Mouse (Mus musculus) left cerebral cortex, adult 18-20 months (tissue): Measurements from ENCODE around the gene Adamts5. TPM values are rescaled to one million over a fixed set of nuclear protein-coding genes. Genes with fewer than 3 reads are reported as not detected.

ENCODE experiments used
- DNase-seq, 2 experiments: peaks; one replicate each; pipeline ENCODE4 v3.0.0; 2021 to 2022; ENCODE audit warnings: low spot score in 2 of 2, mixed read lengths in 1 of 2
- long read RNA-seq, 2 experiments: library from polyadenylated mRNA; stranded (forward); transcript quantifications; one replicate each; pipeline ENCODE4 v2.0.0; 2021
- total RNA-seq, 2 experiments: library from RNA; stranded (reverse); gene quantifications; 2 replicates each; pipeline ENCODE4 v1.2.3; 2021

Adamts5 gene
- total RNA-seq: under 1 TPM; 0.75 to 0.79 TPM
- long read RNA-seq, experiment 1, full-length matches to known transcripts: 1 of 2 reads
- long read RNA-seq, experiment 1, partial matches to known transcripts: 1 of 2 reads
- long read RNA-seq, experiment 1, other reads (novel, unspliced or antisense): 0 of 2 reads
- long read RNA-seq, experiment 2, partial matches to known transcripts: 0 of 1 reads
- long read RNA-seq, experiment 2, other reads (novel, unspliced or antisense): 1 of 1 reads

DNA sequence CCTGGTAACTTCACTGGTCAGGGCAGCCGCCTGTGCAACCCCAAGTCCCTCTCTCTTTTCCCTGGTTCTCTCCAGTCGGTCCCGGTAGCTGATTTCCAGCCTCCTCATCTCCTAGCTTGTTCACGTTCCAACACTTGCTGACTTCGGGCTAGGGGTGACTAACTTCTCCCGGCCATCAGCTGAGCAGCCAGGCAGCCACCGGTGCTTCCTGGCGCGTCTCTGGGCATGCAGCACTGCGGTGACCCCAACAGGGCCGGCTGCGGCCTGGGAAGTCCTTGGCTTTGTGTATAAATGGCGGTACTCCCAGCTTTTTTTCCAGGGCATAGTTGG is at the start of gene Adamts5:
Adamts5 (minus strand) TSS at position 248 of the 330 bp plus-strand sequence.
- no peak for DNase-seq

DNA sequence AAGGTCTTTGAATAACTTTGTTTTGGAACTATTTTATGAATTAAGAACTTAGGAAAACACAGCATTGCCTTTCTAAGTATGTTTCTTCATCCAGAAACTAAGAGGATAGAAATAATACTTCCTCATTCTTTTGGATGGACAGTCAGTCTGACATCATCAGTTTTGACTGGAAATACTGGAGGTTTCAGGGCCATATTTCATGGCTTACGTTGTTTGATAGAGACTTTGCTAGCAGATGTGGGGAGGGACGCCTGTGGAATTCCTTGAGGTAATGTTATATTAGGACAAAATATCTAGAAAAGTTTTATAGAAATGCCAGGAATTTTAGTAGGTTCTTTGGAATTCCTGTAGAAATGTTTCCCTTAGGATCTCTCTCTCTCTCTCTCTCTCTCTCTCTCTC is 48.7 kb upstream of the Adamts5 start:
- no peak for DNase-seq

DNA sequence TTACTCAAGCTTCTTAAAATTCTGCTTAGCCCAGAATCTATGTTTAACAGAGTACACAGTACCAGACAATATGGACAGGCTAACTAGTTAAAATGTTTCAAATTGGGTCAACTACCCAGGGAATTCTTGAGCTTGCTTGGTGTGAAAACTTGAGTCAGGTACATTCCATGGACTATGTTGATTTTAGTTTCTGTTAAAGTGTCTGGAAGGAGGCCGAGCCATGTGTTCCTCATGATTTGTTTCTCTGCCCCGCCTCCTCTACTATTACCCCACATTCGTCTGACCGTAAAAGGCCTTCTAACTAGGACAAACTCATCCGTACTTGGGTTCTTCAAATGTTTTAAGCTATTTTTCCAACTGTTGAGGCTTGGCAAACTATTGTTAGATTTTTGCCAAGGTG is 24.4 kb upstream of the Adamts5 start:
- no peak for DNase-seq

DNA sequence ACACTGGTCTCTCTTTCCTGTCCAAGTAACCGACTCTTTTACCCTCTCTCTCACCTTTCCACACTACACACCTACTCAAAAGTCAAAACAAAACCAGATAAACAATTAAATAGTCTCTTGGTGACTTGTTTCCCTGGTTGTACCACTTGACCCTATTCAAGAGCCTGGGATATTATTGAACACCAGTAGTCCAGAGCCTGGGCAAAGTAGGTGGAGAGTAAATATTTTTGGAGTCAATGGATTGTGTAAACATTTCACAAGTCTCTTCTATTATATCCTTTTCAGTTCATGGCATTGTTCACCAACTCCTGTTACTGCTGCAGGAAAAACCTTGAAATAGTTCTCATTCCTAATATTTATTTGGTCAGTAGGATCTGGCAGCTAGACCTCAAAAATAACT is 20.8 kb upstream of the Adamts5 start:
- no peak for DNase-seq

DNA sequence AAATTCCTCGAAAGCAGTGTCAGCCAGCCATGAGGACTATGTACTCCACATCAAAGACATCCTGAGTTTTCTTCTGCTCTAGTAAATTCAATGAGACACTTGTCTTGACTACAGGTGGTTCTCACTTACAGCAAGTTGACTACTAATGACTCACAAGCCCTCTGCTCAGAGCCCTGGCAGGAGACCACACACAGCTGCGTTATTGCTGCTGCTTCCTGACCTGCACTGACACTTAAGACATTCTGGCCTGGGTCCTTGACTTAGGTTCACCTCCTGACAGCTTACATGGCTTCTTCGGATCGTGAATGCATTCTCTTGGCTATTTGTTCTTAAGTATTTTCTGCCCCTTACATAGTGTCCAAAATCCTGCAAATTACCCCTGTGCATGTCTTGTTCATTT is 18.5 kb upstream of the Adamts5 start:
- no peak for DNase-seq

DNA sequence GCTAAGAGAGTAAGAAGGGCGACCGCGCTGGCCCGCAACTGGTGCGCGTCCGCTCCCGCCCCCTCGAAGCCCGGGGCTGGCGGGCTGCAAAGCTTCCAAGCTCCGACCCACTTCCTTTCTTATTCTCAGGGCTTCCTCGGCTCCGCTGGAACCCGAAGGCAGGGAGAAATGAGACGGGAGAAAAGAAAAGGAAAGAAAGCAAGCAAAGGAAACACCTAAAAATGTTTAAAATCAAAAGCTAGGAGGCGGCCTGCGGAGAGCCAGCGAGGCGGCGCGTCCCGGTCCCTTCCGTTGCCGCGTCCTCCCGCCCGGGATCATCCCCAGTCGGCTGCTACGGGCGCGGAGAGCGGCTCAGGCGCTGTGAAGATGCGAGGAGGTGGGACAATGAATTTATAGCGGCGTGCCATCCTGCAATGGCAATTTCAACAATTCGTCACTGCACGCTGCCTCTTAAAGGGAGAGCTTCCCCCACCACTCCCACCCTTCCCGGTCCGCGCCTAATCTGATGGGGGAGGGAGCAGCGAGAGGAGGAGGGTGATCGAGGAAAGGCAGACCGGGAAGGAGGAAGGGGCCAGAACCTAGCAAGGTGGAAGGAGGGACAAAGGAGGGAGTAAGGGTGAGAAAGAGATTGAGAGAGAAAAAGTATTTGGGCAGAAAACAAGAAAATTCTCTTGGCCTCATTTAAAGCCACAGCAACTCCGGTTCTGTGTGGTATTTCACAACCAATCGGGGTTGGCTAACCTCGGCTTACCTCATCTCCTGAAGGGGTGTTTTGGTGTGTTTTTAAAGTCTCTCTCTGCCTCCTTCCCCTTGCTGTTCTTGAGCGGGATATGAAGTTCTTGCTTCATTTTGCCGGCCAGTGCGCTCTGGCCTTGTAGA is 687 bp downstream of the Adamts5 start:
- peak; percentile 38 to 46 for DNase-seq

DNA sequence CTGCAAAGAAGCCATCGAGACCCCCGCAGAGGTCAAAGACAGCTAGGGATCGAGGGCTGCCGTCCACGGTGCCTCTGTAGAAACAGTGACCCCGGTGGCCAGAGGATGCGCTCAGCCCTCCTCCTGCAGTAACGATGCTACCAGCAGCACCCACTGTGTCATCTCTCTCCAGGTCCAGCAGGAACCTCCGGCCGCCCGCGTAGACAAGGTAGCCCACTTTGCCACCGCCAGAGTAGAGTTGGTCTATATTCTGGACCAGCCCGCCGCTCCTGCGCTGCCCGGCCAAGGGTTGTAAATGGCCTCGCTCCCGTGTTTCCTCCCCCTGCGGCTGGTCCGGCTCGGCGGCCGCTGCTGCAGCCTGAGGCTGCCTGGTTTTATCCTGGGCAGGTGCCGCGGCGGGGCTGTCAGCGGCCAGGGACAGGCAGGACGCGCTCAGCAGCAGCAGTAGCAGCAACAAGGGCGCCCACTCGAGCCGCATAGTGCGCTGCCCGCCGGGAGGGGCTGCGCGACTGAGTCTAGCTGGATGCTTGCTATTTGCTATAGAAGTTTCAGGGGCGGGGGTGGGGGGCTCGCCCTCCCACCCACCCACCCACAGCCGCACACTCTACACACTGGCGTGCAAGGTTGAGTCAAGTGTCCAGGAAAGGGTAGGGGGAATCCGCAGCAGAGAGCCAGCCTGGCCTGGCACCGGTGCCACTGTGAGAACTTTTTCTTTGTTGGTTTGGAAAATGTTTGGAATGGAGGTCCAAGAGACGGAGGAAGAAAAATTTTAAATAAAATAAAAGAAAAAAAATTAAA is 1.6 kb downstream of the Adamts5 start:
- peak; percentile 9 to 10 for DNase-seq

DNA sequence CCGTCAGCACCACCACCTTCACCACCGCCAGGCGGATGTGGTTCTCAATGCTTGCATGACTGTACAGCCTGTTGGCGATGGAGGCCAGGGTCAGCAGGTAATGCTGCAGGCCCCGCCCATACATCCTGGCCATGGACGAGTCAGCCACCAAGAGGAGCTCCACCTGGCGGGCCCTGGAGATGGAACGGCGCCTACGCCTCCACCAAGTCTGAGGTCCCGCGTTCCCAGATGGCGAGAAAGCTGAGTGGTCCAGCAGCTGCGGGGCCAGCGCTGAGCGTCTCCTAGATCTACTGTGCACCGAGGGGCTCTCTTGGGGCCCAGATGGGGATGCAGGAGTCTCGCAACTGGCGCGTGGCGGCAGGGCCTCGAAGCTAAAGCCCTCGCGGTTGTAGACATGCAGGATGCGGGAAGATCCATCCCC is 2.3 kb downstream of the Adamts5 start:
- DNase-seq: peak; percentile 8 to 13

DNA sequence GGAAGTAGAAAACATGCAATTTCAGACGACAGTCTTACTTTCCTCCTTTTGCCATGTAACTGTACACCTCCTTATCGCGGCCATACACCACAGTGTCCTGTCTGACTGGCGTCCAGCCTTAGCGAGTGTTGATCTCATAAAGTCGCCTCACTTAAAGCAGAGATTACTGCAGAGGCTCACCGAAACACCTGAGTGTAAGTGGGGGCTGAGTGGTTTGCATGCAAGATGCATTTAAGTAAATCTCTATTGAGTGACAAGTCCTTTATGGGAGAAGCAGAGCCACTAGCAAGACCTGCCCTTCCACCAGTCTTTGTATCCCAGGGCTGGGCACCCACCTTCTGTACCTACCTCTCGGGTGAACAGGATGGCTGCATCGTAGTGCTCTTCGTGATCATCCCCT is 2.8 kb downstream of the Adamts5 start:
- DNase-seq: no peak

DNA sequence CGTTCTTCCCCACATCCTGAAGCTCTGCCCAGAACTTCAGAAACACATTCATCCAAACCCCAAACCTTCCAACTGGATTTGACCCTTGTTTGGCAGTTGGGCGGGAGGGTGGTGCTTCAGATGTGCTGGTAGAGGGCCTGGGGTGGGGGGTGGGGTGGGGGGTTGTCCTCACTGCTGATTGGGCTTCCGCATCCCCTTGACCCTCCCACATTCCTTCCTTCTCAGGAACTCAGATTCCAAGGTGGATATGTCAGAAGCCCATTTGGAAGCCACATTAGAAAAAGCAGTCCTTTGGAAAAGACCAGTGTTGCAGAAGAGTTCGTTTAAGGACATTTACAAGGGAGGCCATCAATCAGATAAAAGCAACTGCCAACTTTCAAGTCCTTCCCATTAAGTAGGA is 3.2 kb downstream of the Adamts5 start:
- no peak for DNase-seq

DNA sequence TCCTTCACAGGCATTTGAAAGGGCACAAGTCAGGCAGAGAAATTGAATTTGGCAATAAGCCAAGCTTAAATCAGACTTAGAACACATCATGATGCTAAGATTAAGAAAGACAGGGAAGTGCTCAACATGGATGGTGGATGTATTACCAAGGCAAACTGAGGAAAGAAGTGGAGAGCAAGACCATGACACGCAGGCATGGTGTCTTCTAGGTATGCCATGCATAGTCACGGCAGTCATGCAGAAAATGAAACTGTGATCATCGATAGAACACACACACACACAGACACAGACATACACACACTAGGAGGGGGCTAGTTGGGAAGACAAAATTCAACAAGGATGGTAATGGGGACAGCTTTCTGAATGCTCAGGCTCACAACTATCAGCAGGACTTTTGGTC is 3.8 kb downstream of the Adamts5 start:
- no peak for DNase-seq

DNA sequence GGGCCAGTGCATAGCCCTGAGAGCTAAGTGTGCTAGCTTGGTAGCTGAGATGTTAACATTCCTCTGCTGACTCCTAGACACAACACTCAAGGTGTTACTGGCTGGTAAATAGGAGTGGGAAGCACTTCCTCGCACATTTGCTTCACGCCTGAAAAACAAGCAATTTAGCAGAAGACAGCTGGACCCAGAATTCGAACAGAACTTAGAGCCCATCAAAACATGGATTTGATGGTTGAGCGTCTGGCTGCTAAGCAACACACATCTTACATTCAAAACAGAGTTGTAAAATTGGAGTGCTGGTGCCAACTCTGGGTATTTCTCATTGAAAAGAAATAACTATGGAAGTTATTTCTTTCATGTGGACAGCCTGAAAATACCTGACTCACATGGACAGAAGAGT is 5.7 kb downstream of the Adamts5 start:
- DNase-seq: no peak

DNA sequence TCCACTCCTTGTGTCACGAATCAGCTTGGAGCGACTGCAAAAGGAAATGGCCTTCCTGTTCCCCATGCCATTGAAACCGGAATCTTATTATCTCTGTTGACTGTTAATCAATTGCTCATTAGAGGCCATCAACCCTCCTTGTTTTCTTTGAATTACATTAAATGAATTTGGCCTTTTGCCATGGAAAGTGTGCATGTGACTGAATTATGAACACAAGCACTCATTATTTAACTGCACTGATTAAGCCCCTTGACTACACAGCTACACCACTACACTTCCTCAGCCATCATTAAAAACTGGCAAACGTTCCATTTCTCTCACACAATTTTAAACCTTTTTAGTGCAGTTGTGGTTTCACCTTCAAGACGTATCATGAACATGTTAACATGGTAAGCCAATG is 11.8 kb downstream of the Adamts5 start:
- no peak for DNase-seq

DNA sequence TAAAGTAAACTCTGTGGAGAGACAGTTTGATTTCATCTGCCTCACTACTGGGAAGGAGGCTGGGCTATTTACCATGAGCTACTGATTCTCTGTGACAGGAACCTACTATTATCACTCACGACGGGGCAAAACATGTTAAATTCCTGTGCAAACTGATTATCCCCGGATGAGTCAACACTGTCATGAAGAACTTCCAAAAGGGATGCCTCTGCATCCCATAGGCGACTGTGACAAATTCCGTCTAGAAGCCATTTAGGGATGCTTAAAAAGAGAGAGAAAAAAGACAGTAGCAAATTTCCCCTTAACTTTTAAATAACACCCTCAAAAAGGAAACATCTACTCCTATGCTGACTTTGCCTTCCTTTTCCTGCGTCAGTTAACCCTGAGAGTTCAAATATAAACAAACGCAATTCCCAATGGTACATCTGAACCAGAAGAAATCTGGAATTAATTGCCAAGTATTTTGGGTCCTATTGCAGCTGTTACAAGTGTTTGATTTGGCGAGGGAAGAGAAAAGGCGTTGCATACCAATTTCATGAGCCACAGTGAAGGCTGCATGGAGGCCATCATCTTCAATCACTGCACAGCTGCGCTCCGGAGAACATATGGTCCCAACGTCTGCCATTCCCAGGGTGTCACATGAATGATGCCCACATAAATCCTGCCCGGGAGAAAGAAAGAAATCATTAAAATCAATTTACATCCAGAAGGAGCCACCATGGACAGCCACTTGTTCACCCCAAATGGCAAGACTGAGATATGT is 14.2 kb downstream of the Adamts5 start:
- peak; percentile 66 for DNase-seq

DNA sequence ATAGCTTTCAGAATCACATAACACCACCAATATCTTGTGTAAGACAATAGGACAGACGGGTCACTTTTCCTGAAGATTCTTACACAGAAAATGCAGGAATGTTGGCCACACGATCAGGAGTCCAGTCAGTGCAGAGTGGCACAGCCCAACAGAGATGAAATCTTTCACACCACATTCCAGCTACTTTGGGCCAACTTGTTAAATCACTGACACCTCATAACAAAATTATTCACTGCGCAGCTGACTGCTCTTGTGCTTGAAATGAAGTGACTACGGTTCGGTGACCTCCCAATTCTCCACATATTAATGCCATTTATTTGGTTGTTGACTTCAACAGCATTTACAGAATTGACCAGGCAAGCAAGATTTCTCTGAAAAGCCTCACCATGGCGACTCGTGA is 22.6 kb downstream of the Adamts5 start:
- DNase-seq: no peak

DNA sequence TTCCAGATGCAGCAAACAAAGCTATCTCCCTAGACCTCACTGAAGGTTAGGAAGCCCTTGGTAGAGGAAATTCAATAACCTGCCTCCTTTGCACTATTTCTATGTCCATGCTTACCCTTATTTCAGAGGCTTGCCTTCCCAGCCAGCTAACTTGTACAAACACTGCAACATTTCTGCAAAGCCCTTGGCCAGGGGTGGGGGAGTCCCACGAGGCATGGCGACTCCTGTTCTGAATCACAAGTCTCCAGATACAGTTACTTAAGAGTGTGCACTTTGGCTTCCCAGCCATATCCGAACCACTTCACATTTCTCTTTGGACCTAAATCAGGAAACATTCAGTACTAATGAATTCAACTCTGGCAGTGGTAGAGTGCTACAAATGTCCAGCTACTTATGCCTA is 27.5 kb downstream of the Adamts5 start:
- no peak for DNase-seq

DNA sequence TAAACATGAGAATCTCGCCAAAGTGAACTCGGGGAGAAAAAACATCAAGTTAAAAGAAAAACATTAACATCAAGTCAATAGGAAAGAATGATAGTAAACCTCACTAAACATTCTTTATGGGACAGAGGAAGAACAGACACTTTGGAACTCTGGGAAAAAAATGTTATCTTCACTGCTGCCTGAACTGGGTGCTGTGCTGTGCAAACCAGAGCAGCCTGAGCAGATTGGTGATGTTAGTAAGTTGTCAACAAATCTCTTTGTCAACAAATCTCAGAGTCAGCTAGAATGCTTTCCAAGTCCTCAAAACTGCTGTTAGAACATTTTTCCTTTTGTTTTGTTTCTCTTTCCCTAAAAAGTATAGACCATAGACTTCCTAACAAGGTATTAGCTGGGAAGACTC is 29.7 kb downstream of the Adamts5 start:
- DNase-seq: no peak

DNA sequence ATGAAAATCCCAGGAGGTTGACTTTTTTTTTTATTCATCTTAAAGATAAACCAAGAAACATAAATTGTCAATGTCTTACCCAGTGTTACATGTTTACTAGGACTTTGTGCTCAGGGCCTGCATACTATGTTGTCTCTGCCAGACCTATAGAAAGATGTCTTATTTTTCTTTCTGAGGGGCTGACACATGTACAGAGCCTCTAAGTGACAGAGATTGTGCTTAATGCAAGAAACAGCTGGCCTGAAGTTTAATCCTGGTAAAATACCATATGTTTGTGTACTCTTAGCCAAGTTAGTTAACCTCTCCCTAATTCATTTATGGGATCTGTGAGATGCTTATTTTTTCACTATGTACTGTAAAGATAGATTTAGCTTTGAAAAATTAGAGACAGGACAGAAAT is 30.4 kb downstream of the Adamts5 start:
- DNase-seq: no peak

DNA sequence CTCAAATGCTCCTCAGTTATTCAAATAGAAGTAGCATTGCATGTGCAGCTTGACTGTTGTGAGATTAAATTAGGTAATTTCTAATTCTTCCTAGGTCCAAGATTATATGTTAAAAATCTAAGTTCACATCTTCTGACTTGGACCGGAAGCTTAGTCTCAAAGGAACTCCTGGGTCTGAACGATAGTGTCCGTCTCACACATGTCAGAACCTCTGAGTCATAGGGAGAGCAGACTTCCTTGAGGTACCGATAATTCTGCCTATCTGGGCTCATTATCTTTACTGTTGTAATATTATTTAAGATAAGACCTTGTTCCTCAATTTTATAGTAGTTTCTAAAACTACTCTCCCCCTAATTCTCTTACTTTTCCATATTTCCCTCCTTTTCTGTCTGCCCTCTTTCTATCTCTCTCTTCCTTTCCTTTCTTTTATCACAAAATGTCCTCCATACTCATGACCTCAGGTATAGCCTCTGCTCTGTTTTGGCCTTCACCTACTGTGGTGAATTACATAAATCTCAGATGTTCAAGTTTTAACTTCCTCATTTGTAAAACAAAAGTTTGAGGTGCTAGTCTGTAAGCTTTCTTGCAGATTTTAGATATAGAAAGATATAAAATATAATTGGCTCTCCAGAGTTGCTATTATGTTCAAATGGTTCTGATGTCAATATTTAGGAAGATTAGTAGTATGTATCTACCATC is 36.8 kb downstream of the Adamts5 start:
- no peak for DNase-seq

DNA sequence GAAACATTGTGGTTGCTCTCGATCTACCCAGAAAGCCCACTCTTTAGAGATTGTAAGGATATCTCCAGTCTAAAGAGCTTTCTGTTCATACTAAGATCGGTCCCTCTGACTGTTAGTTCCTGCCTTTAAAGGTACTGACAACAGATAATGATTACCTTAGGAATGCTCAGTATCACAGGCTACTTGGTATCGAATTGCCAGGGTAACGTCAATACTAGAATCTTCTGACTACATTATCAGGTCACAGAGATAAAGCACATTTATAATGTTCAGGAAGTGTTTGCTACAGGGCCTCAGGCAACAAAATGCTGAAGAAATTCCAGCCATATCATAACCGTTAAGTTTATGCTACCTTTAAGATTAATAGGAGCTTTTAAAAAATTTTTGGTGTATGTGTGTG is 47.1 kb downstream of the Adamts5 start:
- no peak for DNase-seq

DNA sequence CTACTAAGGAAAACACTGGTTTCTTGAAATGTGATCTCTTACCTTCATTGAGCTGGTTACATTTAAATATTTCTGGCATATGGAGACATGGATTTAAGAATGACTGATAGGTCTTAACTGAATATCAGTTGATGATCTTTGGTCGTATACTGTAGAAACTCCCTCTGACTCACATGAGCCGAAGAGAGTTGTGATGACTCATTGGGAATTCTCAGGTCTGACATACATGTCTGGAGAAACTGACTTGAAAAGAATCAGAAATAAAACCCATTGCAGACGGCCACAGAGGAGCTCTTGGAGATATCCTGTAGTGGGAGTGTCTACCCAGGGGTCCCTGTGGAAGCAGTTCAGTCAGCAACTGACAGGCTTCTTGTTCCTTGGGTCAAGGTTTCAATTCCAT is 74.6 kb downstream of the Adamts5 start:
- no peak for DNase-seq
